Mouse (Mus musculus): ENCODE results near the gene Gjc3.

Gjc3 gene

GRCm38 (mm10) chr5:137909564-137910262, 53.2 kb downstream of the Gjc3 start:
- no peak for DNase-seq

Data from right cerebral cortex, postnatal 4 days (tissue).